9 mouse cellular contexts compared by ENCODE assay signal in the genomic region with DNA sequence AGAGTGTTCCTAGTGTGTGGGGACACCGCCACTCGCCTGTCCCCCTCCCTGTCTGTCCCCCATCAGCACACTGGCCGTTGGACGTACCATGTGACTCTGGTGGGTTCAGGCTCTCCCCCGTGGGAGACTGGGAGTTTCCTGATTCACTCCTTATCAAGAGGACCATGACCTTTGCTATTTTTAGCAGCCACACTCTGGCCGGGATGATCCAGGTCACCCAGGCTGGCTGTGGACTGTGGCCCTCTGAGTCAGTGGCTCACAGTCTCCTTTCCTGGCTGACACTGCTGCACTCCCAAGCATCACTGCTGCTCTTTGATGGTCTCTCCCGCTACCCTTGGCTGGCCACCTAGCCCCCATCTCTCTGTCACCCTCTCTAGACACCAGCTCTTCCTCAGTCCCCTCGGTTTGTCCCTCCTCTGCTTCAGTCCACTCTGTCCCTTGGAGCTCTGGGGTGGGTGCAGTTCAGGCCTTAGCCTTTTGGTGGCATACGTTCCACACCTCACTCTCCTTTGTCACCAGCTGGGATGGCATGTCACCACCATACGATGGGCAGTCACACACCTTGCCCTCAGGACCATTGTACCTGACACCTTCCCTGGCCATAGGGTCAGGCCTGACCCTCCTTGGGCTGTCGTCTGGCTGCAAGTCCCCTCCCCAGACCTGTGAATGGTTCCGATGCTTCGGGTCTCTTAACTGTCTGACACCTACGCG.
DNase-seq lines count a peak whose midpoint lies in the region; ATAC-seq and TF ChIP-seq lines count a peak whose summit lies in the region.
"Had no signal": no experiment of that assay in that cellular context is flagged by ENCODE, and none has a peak within 500 bp of the region (broad histone marks: within the 10 kb centered on the region; RNA-seq: fewer than 3 reads in every experiment).

No protein-coding gene starts in this region.

- H3K9ac ChIP-seq in heart, embryonic 11.5 days (ENCODE audit: low read depth, low read length), result no peak overlapping the region
- H3K9ac ChIP-seq in lung, embryonic 16.5 days (ENCODE audit: low read length), result no peak overlapping the region

- H3K27me3 ChIP-seq in cerebellum, adult 2 months (ENCODE audit: control insufficient read depth, insufficient read depth, low read length), result no peaks in the 10 kb centered on the region
- H3K27me3 ChIP-seq in heart, embryonic 11.5 days (ENCODE audit: control insufficient read depth, insufficient read depth, low read length), result no peaks in the 10 kb centered on the region; the same call in 1 of the 2 replicates
- no peaks in the 10 kb centered on the region for H3K27me3 ChIP-seq in lung, embryonic 16.5 days (ENCODE audit: control insufficient read depth, insufficient read depth, low read depth, low read length)
- no peaks in the 10 kb centered on the region for H3K27me3 ChIP-seq in small intestine, adult 2 months (ENCODE audit: control insufficient read depth, insufficient read depth, low read length)

- H3K27ac ChIP-seq in left cerebral cortex, adult 2 months, result no peak overlapping the region
- no peak overlapping the region for H3K27ac ChIP-seq in cerebellum, adult 2 months (ENCODE audit: insufficient read depth, low read length)
- H3K27ac ChIP-seq in heart, embryonic 11.5 days (ENCODE audit: low read depth, low read length), result no peak overlapping the region
- H3K27ac ChIP-seq in lung, embryonic 16.5 days (ENCODE audit: low read length), result no peak overlapping the region
- peak overlapping the region; percentile 24; the same call in 1 of the 2 replicates for H3K27ac ChIP-seq in small intestine, adult 2 months (ENCODE audit: insufficient read depth, low read depth, low read length)

- peak; percentile 78 for TF ChIP-seq CTCF in left cerebral cortex, adult 2 months (IDR thresholded peaks at IDR 0.05)
- TF ChIP-seq CTCF in cerebellum, adult 2 months (IDR thresholded peaks at IDR 0.05; ENCODE audit: borderline replicate concordance, insufficient read depth, low read depth, low read length), result peak; percentile 81
- peak; percentile 74; the same call in 1 of the 2 replicates for TF ChIP-seq CTCF in small intestine, adult 2 months (IDR thresholded peaks at IDR 0.05; ENCODE audit: extremely low read depth, insufficient read length, insufficient replicate concordance, low read depth, low read length)

- H3K4me3 ChIP-seq in left cerebral cortex, adult 2 months, result no peak overlapping the region
- no peak overlapping the region for H3K4me3 ChIP-seq in cerebellum, adult 2 months (replicated peaks; ENCODE audit: insufficient read depth, low read depth, low read length)
- no peak overlapping the region for H3K4me3 ChIP-seq in heart, embryonic 11.5 days (ENCODE audit: low read depth, low read length)
- H3K4me3 ChIP-seq in lung, embryonic 16.5 days (ENCODE audit: low read length), result no peak overlapping the region
- H3K4me3 ChIP-seq in small intestine, adult 2 months (ENCODE audit: low read depth, low read length), result no peak overlapping the region
- H3K4me3 ChIP-seq: myocyte had no signal

- H3K4me2 ChIP-seq in heart, embryonic 11.5 days, result no peak overlapping the region
- no peak overlapping the region for H3K4me2 ChIP-seq in lung, embryonic 16.5 days (ENCODE audit: low read depth, low read length)

- intact Hi-C loops in left cerebral cortex, adult 2 months (cut with DNase I), result loop anchor here (2.0 kb wide), 1 partner anchor 91 kb away; a partner anchor contains a TSS
- intact Hi-C loops in left cerebral cortex, postnatal 10 days (cut with DNase I), result loop anchor here (5.0 kb wide), 1 partner anchor 72 kb away; no protein-coding TSS in a partner anchor

- no peaks in the 10 kb centered on the region for H3K36me3 ChIP-seq in heart, embryonic 11.5 days (ENCODE audit: control insufficient read depth, insufficient read depth, low read length)
- H3K36me3 ChIP-seq in lung, embryonic 16.5 days (ENCODE audit: control insufficient read depth, insufficient read depth, low read length), result no peaks in the 10 kb centered on the region
- no peaks in the 10 kb centered on the region for H3K36me3 ChIP-seq in small intestine, adult 2 months (ENCODE audit: control insufficient read depth, insufficient read depth, low read length)

- no peak for TF ChIP-seq POLR2A in cerebellum, adult 2 months (IDR thresholded peaks at IDR 0.05; ENCODE audit: borderline replicate concordance, insufficient read depth, low read length)
- no peak for TF ChIP-seq POLR2A in small intestine, adult 2 months (IDR thresholded peaks at IDR 0.05; ENCODE audit: low read depth, low read length)

- H3K4me1 ChIP-seq in cerebellum, adult 2 months (ENCODE audit: control insufficient read depth, insufficient read depth, low read length), result no peaks in the 10 kb centered on the region
- H3K4me1 ChIP-seq in heart, embryonic 11.5 days (ENCODE audit: control insufficient read depth, insufficient read depth, low read length), result peaks cover 26% of the 10 kb centered on the region
- peaks cover 6% of the 10 kb centered on the region for H3K4me1 ChIP-seq in lung, embryonic 16.5 days (replicated peaks; ENCODE audit: control insufficient read depth, insufficient read depth, low read length)
- peaks cover 18% of the 10 kb centered on the region for H3K4me1 ChIP-seq in small intestine, adult 2 months (ENCODE audit: control insufficient read depth, insufficient read depth, insufficient read length, low read length)

- H3K9me3 ChIP-seq in heart, embryonic 11.5 days (replicated peaks; ENCODE audit: control insufficient read depth, low read length), result no peaks in the 10 kb centered on the region
- H3K9me3 ChIP-seq in lung, embryonic 16.5 days (ENCODE audit: control insufficient read depth, low read length), result no peaks in the 10 kb centered on the region

- peak; percentile 28; the same call in 1 of the 2 replicates for ATAC-seq in heart, embryonic 11.5 days (replicated peaks; ENCODE audit: insufficient number of reproducible peaks, low FRiP score, low TSS enrichment)
- peak; percentile 35 for ATAC-seq in lung, embryonic 16.5 days (ENCODE audit: low read depth)

- peak; percentile 61 to 63 for DNase-seq in left cerebral cortex, adult 2 months (ENCODE audit: extremely low spot score in 1 of 2, low spot score in 2 of 2)
- no peak for DNase-seq in left cerebral cortex, postnatal 10 days (ENCODE audit: extremely low spot score in 1 of 2, low spot score in 2 of 2)
- DNase-seq in cerebellum, adult 2 months, result peak; percentile 34 to 52
- peak; percentile 52 for DNase-seq in kidney, adult 9 months
- no peak for DNase-seq in T-cell, adult 2 months (ENCODE audit: low spot score)

- 54% methylated on average over 15 of the region's 15 CpGs for WGBS in cerebellum, adult 2 months
- 36% methylated on average over 15 of the region's 15 CpGs for WGBS in heart, embryonic 11.5 days (ENCODE audit: insufficient replicate concordance)
- WGBS in lung, embryonic 16.5 days, result 40% methylated on average over 15 of the region's 15 CpGs
- 40% methylated on average over 15 of the region's 15 CpGs for WGBS in small intestine, adult 2 months

Comparison
In these comparisons a context has a peak if more than half of its experiments do, and no peak if none do; other contexts are left out.
1. DNase-seq: peak in left cerebral cortex, adult 2 months (2 of 2), cerebellum, adult 2 months (2 of 2) and kidney, adult 9 months (single experiment); none in left cerebral cortex, postnatal 10 days (0 of 2) and T-cell, adult 2 months (single experiment).
2. Peak in every context shown above with its lines, with median percentiles within 50 percentile points of each other: CTCF ChIP-seq.